Mouse (Mus musculus): ENCODE data around the gene Cilp. TPM values are rescaled to one million over a fixed set of nuclear protein-coding genes. Genes with fewer than 3 reads are reported as not detected.

The Cilp gene
- polyA plus RNA-seq, 1 experiment from 2014 or later: 0.08 TPM

DNA sequence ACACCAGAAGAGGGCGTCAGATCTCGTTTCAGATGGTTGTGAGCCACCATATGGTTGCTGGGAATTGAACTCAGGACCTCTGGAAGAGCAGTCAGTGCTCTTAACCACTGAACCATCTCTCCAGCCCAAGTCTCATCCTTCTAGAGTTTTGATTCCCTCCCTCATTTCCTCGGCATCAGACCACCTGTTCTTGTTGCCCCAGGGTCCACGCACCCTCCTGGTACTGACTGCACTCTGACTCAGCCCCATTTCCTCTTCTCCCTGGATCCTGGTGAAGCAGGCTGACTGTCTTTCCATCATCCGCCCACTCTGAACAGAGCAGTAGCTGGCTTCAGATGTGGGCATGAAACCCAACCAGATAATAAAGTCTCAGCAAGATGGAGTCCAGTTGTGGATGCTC lies 23.0 kb upstream of the Cilp start:
- TF ChIP-seq EP300 (IDR thresholded peaks at IDR 0.05; ENCODE audit: low read depth) (no peak), CTCF (IDR thresholded peaks at IDR 0.05; ENCODE audit: low read depth) (no peak)
- Histone ChIP-seq H3K4me3 (ENCODE audit: low read depth, low read length) (no peak overlapping the region), H3K9me3 (ENCODE audit: low read length) (no peaks in the 10 kb centered on the region), H3K36me3 (replicated peaks; ENCODE audit: insufficient read depth, low read length) (0 out of 2 replicates have a peak, but pooled peaks cover 6% of the 10 kb centered on the region), H3K9ac (replicated peaks) (no peak overlapping the region), H3K27me3 (ENCODE audit: insufficient read depth, low read length) (no peaks in the 10 kb centered on the region), H3K27ac (ENCODE audit: low read depth) (no peak overlapping the region), H3K4me1 (ENCODE audit: insufficient read depth) (peaks cover 7% of the 10 kb centered on the region; the same call in 1 of the 2 replicates), H3K4me2 (ENCODE audit: low read depth, low read length) (no peak overlapping the region)
- DNase-seq (no peak), ATAC-seq (no peak)
- 47% methylated on average over 5 of the region's 5 CpGs for WGBS (ENCODE audit: insufficient replicate concordance)

DNA sequence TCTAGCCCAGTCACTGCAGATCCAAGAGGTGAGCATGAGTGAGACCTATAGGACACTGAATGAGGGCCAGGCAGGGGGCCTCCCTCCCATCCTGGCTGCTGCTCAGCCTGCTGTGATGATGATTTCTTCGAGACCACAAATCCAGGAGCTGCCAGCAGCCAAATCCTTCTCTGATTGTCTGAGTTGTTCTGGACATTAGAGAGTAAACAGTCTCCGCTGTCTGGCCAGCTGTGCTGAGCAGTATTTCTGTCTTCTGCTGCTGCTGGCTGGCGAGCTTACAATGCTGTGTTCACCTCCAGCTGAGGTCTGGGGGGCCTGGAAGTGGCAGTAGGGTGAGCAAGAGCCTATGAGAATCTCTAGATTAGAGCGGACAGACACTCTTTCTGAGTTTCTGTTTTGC lies 21.7 kb upstream of the Cilp start:
- no peak for ATAC-seq
- Histone ChIP-seq H3K27me3 (ENCODE audit: insufficient read depth, low read length) (no peaks in the 10 kb centered on the region), H3K9me3 (ENCODE audit: low read length) (no peaks in the 10 kb centered on the region), H3K27ac (ENCODE audit: low read depth) (no peak overlapping the region), H3K36me3 (replicated peaks; ENCODE audit: insufficient read depth, low read length) (0 out of 2 replicates have a peak, but pooled peaks cover 2% of the 10 kb centered on the region), H3K4me1 (ENCODE audit: insufficient read depth) (peaks cover 7% of the 10 kb centered on the region; the same call in 1 of the 2 replicates), H3K4me3 (ENCODE audit: low read depth, low read length) (no peak overlapping the region), H3K9ac (replicated peaks) (0 out of 2 replicates have a peak overlapping the region, but pooled peaks have one; percentile 18), H3K4me2 (ENCODE audit: low read depth, low read length) (no peak overlapping the region)
- WGBS (ENCODE audit: insufficient replicate concordance): 63% methylated on average over 4 of the region's 4 CpGs
- TF ChIP-seq CTCF (IDR thresholded peaks at IDR 0.05; ENCODE audit: low read depth) (no peak), EP300 (IDR thresholded peaks at IDR 0.05; ENCODE audit: low read depth) (no peak)
- DNase-seq: no peak

DNA sequence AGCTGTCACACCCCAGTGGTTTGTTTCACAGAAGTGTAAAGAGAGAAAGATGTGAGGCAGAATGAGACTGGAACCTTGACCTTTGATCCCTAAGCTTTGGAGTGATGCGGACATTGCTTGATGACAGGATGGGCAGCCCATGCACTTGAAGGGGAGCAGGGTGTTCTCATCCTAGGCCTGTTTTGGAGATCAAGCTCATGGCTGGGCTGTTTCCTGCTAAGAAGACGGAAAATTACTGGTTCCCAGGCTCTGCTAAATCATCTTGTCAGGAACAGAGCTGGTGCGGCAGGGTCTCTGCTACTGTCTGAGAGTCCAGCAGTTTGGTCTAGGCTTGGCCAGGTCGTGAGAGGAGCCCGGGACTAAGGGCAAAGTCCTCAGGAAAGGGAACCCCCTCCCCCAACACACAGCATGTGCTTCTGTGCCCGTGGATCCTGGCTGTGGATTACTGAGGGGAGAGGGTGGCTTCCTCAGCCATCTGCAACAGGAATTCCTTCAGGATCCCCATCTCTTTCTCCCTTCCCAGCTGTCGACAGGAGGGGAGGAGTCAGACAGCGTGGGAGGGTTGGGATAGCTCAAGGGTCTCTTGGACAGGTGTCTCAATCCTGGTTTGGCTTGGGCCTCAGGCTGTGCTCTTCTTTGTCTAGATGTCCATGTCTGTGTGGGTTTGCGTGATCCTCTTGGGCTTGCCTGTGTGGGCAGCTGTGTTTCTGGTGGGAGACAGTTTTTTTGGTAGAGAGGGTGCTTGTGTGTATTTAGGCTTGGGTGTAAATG lies 20.8 kb upstream of the Cilp start:
- Histone ChIP-seq H3K9ac (replicated peaks) (no peak overlapping the region), H3K4me2 (ENCODE audit: low read depth, low read length) (no peak overlapping the region), H3K4me3 (ENCODE audit: low read depth, low read length) (no peak overlapping the region), H3K9me3 (ENCODE audit: low read length) (no peaks in the 10 kb centered on the region), H3K27ac (ENCODE audit: low read depth) (peak overlapping the region; percentile 34; the same call in 1 of the 2 replicates), H3K4me1 (ENCODE audit: insufficient read depth) (peaks cover 7% of the 10 kb centered on the region; the same call in 1 of the 2 replicates), H3K27me3 (ENCODE audit: insufficient read depth, low read length) (no peaks in the 10 kb centered on the region), H3K36me3 (replicated peaks; ENCODE audit: insufficient read depth, low read length) (no peaks in the 10 kb centered on the region)
- DNase-seq (peak; percentile 31), ATAC-seq (peak; percentile 73)
- WGBS (ENCODE audit: insufficient replicate concordance): 58% methylated on average over 9 of the region's 9 CpGs
- TF ChIP-seq CTCF (IDR thresholded peaks at IDR 0.05; ENCODE audit: low read depth) (no peak), EP300 (IDR thresholded peaks at IDR 0.05; ENCODE audit: low read depth) (no peak)

- Histone ChIP-seq H3K9ac (replicated peaks) (no peak overlapping the region), H3K4me1 (ENCODE audit: insufficient read depth) (peaks cover 5% of the 10 kb centered on the region; the same call in 1 of the 2 replicates), H3K4me3 (ENCODE audit: low read depth, low read length) (no peak overlapping the region), H3K27ac (ENCODE audit: low read depth) (no peak overlapping the region), H3K4me2 (ENCODE audit: low read depth, low read length) (no peak overlapping the region), H3K36me3 (replicated peaks; ENCODE audit: insufficient read depth, low read length) (no peaks in the 10 kb centered on the region), H3K9me3 (ENCODE audit: low read length) (no peaks in the 10 kb centered on the region), H3K27me3 (ENCODE audit: insufficient read depth, low read length) (no peaks in the 10 kb centered on the region)
- 69% methylated on average over 16 of the region's 16 CpGs for whole genome bisulfite sequencing (ENCODE audit: insufficient replicate concordance)
- DNase-seq (no peak), ATAC-seq (no peak)
- TF ChIP-seq EP300 (IDR thresholded peaks at IDR 0.05; ENCODE audit: low read depth) (no peak), CTCF (IDR thresholded peaks at IDR 0.05; ENCODE audit: low read depth) (no peak)
Measured at GRCm38 (mm10) chr9:65247502-65248376, 17.2 kb upstream of the Cilp start.

GRCm38 (mm10) chr9:65248377-65248690 lies 16.6 kb upstream of the Cilp start:
- 74% methylated on average over 5 of the region's 5 CpGs for WGBS (ENCODE audit: insufficient replicate concordance)
- TF ChIP-seq CTCF (IDR thresholded peaks at IDR 0.05; ENCODE audit: low read depth) (no peak), EP300 (IDR thresholded peaks at IDR 0.05; ENCODE audit: low read depth) (no peak)
- no peaks in the 10 kb centered on the region for H3K36me3 ChIP-seq (replicated peaks; ENCODE audit: insufficient read depth, low read length)
- H3K27ac ChIP-seq (ENCODE audit: low read depth): no peak overlapping the region
- no peak overlapping the region for H3K4me3 ChIP-seq (ENCODE audit: low read depth, low read length)
- no peak overlapping the region for H3K4me2 ChIP-seq (ENCODE audit: low read depth, low read length)
- H3K9ac ChIP-seq (replicated peaks): no peak overlapping the region
- H3K4me1 ChIP-seq (ENCODE audit: insufficient read depth): peaks cover 5% of the 10 kb centered on the region; the same call in 1 of the 2 replicates
- H3K27me3 ChIP-seq (ENCODE audit: insufficient read depth, low read length): no peaks in the 10 kb centered on the region
- no peaks in the 10 kb centered on the region for H3K9me3 ChIP-seq (ENCODE audit: low read length)
- DNase-seq (no peak), ATAC-seq (no peak)

DNA sequence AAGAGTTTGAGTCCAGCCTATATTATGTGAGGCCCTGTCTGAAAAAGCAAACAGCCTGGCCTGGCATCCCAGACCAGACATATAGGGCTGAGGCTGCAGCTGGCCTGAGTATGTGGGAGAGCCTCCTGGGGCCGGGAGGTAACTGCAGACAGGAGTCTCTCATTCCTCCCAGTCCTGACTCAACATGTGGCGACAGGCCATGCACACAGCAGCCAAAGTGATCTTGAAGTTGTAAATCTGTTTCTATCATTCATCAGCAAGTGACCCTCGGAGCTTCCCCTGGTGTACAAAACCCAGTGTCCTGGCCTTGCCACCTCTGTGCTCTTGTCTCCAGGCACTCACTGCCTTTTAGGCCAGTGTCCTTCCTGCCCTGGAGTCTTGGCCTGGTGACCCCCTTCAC lies 13.0 kb upstream of the Cilp start:
- no peak for ATAC-seq
- Histone ChIP-seq H3K27ac (ENCODE audit: low read depth) (no peak overlapping the region), H3K4me2 (ENCODE audit: low read depth, low read length) (no peak overlapping the region), H3K9me3 (ENCODE audit: low read length) (no peaks in the 10 kb centered on the region), H3K4me1 (ENCODE audit: insufficient read depth) (no peaks in the 10 kb centered on the region), H3K9ac (replicated peaks) (no peak overlapping the region), H3K27me3 (ENCODE audit: insufficient read depth, low read length) (no peaks in the 10 kb centered on the region), H3K36me3 (replicated peaks; ENCODE audit: insufficient read depth, low read length) (no peaks in the 10 kb centered on the region), H3K4me3 (ENCODE audit: low read depth, low read length) (no peak overlapping the region)
- 81% methylated on average over 3 of the region's 3 CpGs for WGBS (ENCODE audit: insufficient replicate concordance)
- no peak for TF ChIP-seq CTCF (IDR thresholded peaks at IDR 0.05; ENCODE audit: low read depth)
- TF ChIP-seq EP300 (IDR thresholded peaks at IDR 0.05; ENCODE audit: low read depth): no peak
- DNase-seq: no peak

Data from liver, postnatal 0 days (tissue).